26 mouse cellular contexts compared by ENCODE assay signal in genomic region chr9:25072666-25073065, GRCm38 (mm10). TPM values are rescaled to one million over a fixed set of nuclear protein-coding genes. Genes with fewer than 3 reads are reported as not detected.
"Had no signal": no experiment of that assay in that cellular context is flagged by ENCODE, and none has a peak within 500 bp of the region (broad histone marks: within the 10 kb centered on the region; RNA-seq: fewer than 3 reads in every experiment).

No protein-coding gene starts in this region.

- H3K4me2 ChIP-seq: lung, embryonic 14.5 days; midbrain, embryonic 12.5 days; neural tube, embryonic 13.5 days; neural tube, embryonic 15.5 days had no signal

- H3K9ac ChIP-seq: lung, embryonic 14.5 days; midbrain, embryonic 12.5 days; neural tube, embryonic 13.5 days; neural tube, embryonic 15.5 days had no signal

- H3K4me3 ChIP-seq: midbrain, embryonic 10.5 days; midbrain, embryonic 12.5 days; myocyte; neural tube, embryonic 13.5 days; neural tube, embryonic 15.5 days had no signal

- H3K27me3 ChIP-seq: midbrain, embryonic 12.5 days; neural tube, embryonic 13.5 days; neural tube, embryonic 15.5 days had no signal

- DNase-seq: lung, embryonic 14.5 days; lung, postnatal 10 days; lung, postnatal 4 days; midbrain, embryonic 14.5 days; retina, postnatal 1 day; right cerebral cortex, adult 18-20 months; right cerebral cortex, postnatal 25 days; right cerebral cortex, postnatal 4 days; spleen, adult 18-20 months; thymus, adult 18-20 months; thymus, postnatal 14 days; thymus, postnatal 36 days had no signal

- H3K4me1 ChIP-seq: midbrain, embryonic 10.5 days; midbrain, embryonic 12.5 days; neural tube, embryonic 13.5 days; neural tube, embryonic 15.5 days had no signal

- H3K27ac ChIP-seq: midbrain, embryonic 10.5 days; midbrain, embryonic 12.5 days; neural tube, embryonic 13.5 days; neural tube, embryonic 15.5 days had no signal

- H3K36me3 ChIP-seq: midbrain, embryonic 10.5 days; midbrain, embryonic 12.5 days; neural tube, embryonic 13.5 days; neural tube, embryonic 15.5 days had no signal

- ATAC-seq: midbrain, embryonic 16.5 days had no signal

- H3K9me3 ChIP-seq: midbrain, embryonic 10.5 days; midbrain, embryonic 12.5 days; neural tube, embryonic 13.5 days; neural tube, embryonic 15.5 days had no signal

RNA-seq across cellular contexts. Expression of gene Gm10181, which starts 16.6 kb away (rescaled TPM):
- total RNA-seq: megakaryocyte, adult 5-6 weeks; megakaryocyte-erythroid progenitor cell, adult 5-6 weeks had no signal
- polyA plus RNA-seq: lung, embryonic 14.5 days; lung, embryonic 16.5 days; midbrain, embryonic 10.5 days; midbrain, embryonic 12.5 days; midbrain, embryonic 14.5 days; midbrain, embryonic 16.5 days; myocyte; neural tube, embryonic 11.5 days; neural tube, embryonic 13.5 days; neural tube, embryonic 15.5 days; small intestine, adult 2 months; stomach, embryonic 14.5 days; stomach, embryonic 16.5 days; thymus, postnatal 0 days had no signal
